Mouse (Mus musculus) heart, postnatal 14 days (tissue): Measurements from ENCODE around the gene Pex26. TPM values are rescaled to one million over a fixed set of nuclear protein-coding genes. Genes with fewer than 3 reads are reported as not detected.

ENCODE experiments used
- DNase-seq, 2 experiments: peaks; one replicate each; pipeline ENCODE4 v3.0.0; 2021 to 2022
- intact Hi-C: fragments of 180-260 bp; cut with DNase I; formaldehyde crosslinking; loops from one replicate; pipeline ENCODE4 v1.15.1; 2025
- long read RNA-seq, 2 experiments: library from polyadenylated mRNA; stranded (forward); transcript quantifications; one replicate each; pipeline ENCODE4 v2.0.0; 2021
- total RNA-seq, 2 experiments: library from RNA; stranded (reverse); gene quantifications; 2 replicates each; pipeline ENCODE4 v1.2.3; 2021

Pex26 gene
- 1 to 10 TPM; 8.1 to 8.4 TPM for total RNA-seq
- long read RNA-seq, experiment 1, full-length matches to known transcripts, result 2 of 8 reads
- long read RNA-seq, experiment 1, partial matches to known transcripts, result 0 of 8 reads
- long read RNA-seq, experiment 1, other reads (novel, unspliced or antisense), result 6 of 8 reads
- long read RNA-seq, experiment 2, full-length matches to known transcripts, result 4 of 7 reads
- long read RNA-seq, experiment 2, partial matches to known transcripts, result 0 of 7 reads
- long read RNA-seq, experiment 2, other reads (novel, unspliced or antisense), result 3 of 7 reads

GRCm38 (mm10) chr6:121183414-121184173 is at the start of gene Pex26:
Gene Pex26, plus strand, starts transcription at chr6:121183667.
- peak; percentile 89 to 93 for DNase-seq

GRCm38 (mm10) chr6:121134249-121134648 is 49.2 kb upstream of the Pex26 start:
- DNase-seq, result no peak
- intact Hi-C loops, result loop anchor here (5.0 kb wide), 1 partner anchor 232 kb away; no protein-coding TSS in a partner anchor

More at GRCm38 (mm10) chr6:121183414-121184173, at the start of gene Pex26:
- intact Hi-C loops, result no loop called here

- intact Hi-C loops, result loop anchor here (5.0 kb wide), 1 partner anchor 233 kb away; no protein-coding TSS in a partner anchor
- no peak for DNase-seq
Observed at GRCm38 (mm10) chr6:121134884-121135283, 48.6 kb upstream of the Pex26 start.

GRCm38 (mm10) chr6:121137222-121137621 is 46.2 kb upstream of the Pex26 start:
- intact Hi-C loops, result no loop called here

GRCm38 (mm10) chr6:121138338-121139040 is 45.0 kb upstream of the Pex26 start:
- DNase-seq, result no peak
- intact Hi-C loops, result no loop called here

More at GRCm38 (mm10) chr6:121137222-121137621, 46.2 kb upstream of the Pex26 start:
- DNase-seq, result no peak

- intact Hi-C loops, result no loop called here
- DNase-seq, result no peak
Observed at GRCm38 (mm10) chr6:121139271-121139670, 44.2 kb upstream of the Pex26 start.

GRCm38 (mm10) chr6:121142298-121142697 is 41.2 kb upstream of the Pex26 start:
- DNase-seq, result no peak
- intact Hi-C loops, result no loop called here

- intact Hi-C loops, result no loop called here
- peak in 1 of 2 experiments; percentile 27 for DNase-seq
Observed at GRCm38 (mm10) chr6:121143439-121143838, 40.0 kb upstream of the Pex26 start.

GRCm38 (mm10) chr6:121144066-121144465 is 39.4 kb upstream of the Pex26 start:
- intact Hi-C loops, result no loop called here
- peak; percentile 75 to 77 for DNase-seq

- DNase-seq, result no peak
Observed at GRCm38 (mm10) chr6:121145010-121145604, 38.4 kb upstream of the Pex26 start.

GRCm38 (mm10) chr6:121145906-121146305 is 37.6 kb upstream of the Pex26 start:
- intact Hi-C loops, result no loop called here
- DNase-seq, result no peak

More at GRCm38 (mm10) chr6:121145010-121145604, 38.4 kb upstream of the Pex26 start:
- intact Hi-C loops, result no loop called here

- intact Hi-C loops, result no loop called here
- DNase-seq, result no peak
Observed at GRCm38 (mm10) chr6:121146798-121147197, 36.7 kb upstream of the Pex26 start.

- intact Hi-C loops, result no loop called here
- DNase-seq, result no peak
Observed at GRCm38 (mm10) chr6:121148360-121148759, 35.1 kb upstream of the Pex26 start.

GRCm38 (mm10) chr6:121149420-121149819 is 34.0 kb upstream of the Pex26 start:
- intact Hi-C loops, result no loop called here
- no peak for DNase-seq

GRCm38 (mm10) chr6:121150126-121150525 is 33.3 kb upstream of the Pex26 start:
- no peak for DNase-seq
- intact Hi-C loops, result no loop called here

GRCm38 (mm10) chr6:121151732-121152131 is 31.7 kb upstream of the Pex26 start:
- DNase-seq, result peak; percentile 71 to 81
- intact Hi-C loops, result no loop called here

GRCm38 (mm10) chr6:121153177-121153576 is 30.3 kb upstream of the Pex26 start:
- no peak for DNase-seq
- intact Hi-C loops, result no loop called here

GRCm38 (mm10) chr6:121154451-121155300 is 28.8 kb upstream of the Pex26 start:
- intact Hi-C loops, result no loop called here
- no peak for DNase-seq

GRCm38 (mm10) chr6:121156030-121156429 is 27.4 kb upstream of the Pex26 start:
- peak; percentile 40 to 61 for DNase-seq
- intact Hi-C loops, result no loop called here

- no peak for DNase-seq
- intact Hi-C loops, result no loop called here
Observed at GRCm38 (mm10) chr6:121159616-121160015, 23.9 kb upstream of the Pex26 start.
